Mouse (Mus musculus) spleen, adult 18-20 months (tissue): ENCODE results near the gene Adora1.

ENCODE experiments used
- DNase-seq, 2 experiments: peaks; one replicate each; pipeline ENCODE4 v3.0.0; 2022; ENCODE audit warnings: mixed read lengths in 2 of 2

Gene Adora1

GRCm38 (mm10) chr1:134152626-134153590, 82.3 kb downstream of the Adora1 start:
- no peak for DNase-seq

DNA sequence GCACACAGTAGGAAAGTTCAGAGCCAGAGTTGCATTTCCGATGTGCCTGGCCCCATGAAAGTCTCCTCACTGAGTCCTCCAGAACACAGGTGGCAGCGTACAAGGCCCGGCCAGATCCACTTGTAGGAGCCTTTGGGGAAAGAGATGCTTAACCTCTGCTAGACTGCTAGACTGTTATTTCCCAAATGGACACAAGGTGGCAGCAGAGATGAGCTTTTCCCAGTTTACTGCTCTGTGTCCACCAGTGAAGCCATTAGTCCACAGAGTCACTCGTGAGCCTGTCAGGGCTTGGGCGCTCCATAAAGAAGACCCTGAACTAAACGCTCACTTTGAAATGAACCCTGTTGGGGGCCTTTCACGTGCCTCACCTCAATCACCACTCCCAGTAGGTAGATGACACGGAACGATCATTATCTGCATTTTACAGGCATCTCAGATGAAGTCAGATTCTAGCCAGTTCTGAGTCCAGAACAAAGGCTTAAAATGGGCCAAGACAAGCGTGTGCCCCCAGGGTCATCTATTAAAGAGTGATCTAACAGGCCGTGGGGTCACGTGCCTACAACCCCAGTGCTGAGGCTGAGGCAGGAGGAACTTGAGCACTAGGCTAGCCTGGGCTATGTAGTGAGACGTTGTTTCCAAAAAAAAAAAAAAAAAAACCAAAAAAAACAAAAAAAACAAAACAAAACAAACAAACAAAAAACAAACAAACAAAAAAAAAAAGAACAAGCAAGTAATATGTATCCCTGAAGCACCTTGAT, 83.4 kb downstream of the Adora1 start:
- DNase-seq, result peak; percentile 10 to 63

- DNase-seq, result no peak
These were observed 84.5 kb downstream of the Adora1 start for GRCm38 (mm10) chr1:134150745-134151144.

- no peak for DNase-seq
These were observed 85.2 kb downstream of the Adora1 start for GRCm38 (mm10) chr1:134150076-134150475.
